Mouse (Mus musculus) forebrain, embryonic 12.5 days (tissue): ENCODE data around the gene 4921504E06Rik. TPM values are rescaled to one million over a fixed set of nuclear protein-coding genes. Genes with fewer than 3 reads are reported as not detected.

ENCODE experiments used
- ATAC-seq: fragments of 200-750 bp; cut with Nextera tagmentation; 2 replicates; pipeline ENCODE4 v1.8.0; 2017; ENCODE audit warnings: moderate TSS enrichment; ENCODE audit not compliant: low FRiP score
- H3K27ac ChIP-seq: fragments of 300-500 bp; sonication (generic); 2 replicates; pipeline ENCODE4 v1.5.1; 2016; ENCODE audit warnings: mild to moderate bottlenecking
- H3K27me3 ChIP-seq: fragments of 300-500 bp; sonication (generic); 2 replicates; pipeline ENCODE4 v1.6.1; 2016; ENCODE audit warnings: mild to moderate bottlenecking
- H3K36me3 ChIP-seq: fragments of 300-500 bp; sonication (generic); replicated peaks from 2 replicates; pipeline ENCODE4 v1.6.1; 2016; ENCODE audit warnings: mild to moderate bottlenecking
- H3K4me1 ChIP-seq: fragments of 300-500 bp; sonication (generic); 2 replicates; pipeline ENCODE4 v1.6.1; 2016
- H3K4me2 ChIP-seq: fragments of 300-500 bp; sonication (generic); 2 replicates; pipeline ENCODE4 v1.6.1; 2016; ENCODE audit warnings: mild to moderate bottlenecking, moderate library complexity
- H3K4me3 ChIP-seq: fragments of 300-500 bp; sonication (generic); replicated peaks from 2 replicates; pipeline ENCODE4 v1.5.1; 2016; ENCODE audit warnings: mild to moderate bottlenecking
- H3K9ac ChIP-seq: fragments of 300-500 bp; sonication (generic); 2 replicates; pipeline ENCODE4 v1.6.1; 2016; ENCODE audit warnings: mild to moderate bottlenecking
- H3K9me3 ChIP-seq: fragments of 300-500 bp; sonication (generic); 2 replicates; pipeline ENCODE4 v1.6.1; 2016
- WGBS: fragments of 180-500 bp; shearing (Covaris S2); methylation state at CpG from one replicate; pipeline ENCODE4 v1.1.7; 2016; 5-methylcytosine and 5-hydroxymethylcytosine counted together
- polyA plus RNA-seq: library from polyadenylated mRNA; unstranded; fragments of >200 nt; fragmentation: Nextera tagmentation; extraction: Ambion mirVana; gene quantifications from 2 replicates; pipeline ENCODE4 v1.2.1, GENCODE M21; 2016

The 4921504E06Rik gene
- polyA plus RNA-seq, result not detected in 2 replicates

- H3K27ac ChIP-seq, result peak within 1 kb of the TSS; percentile 69
- peaks cover 18% of the 10 kb centered on the region for H3K4me1 ChIP-seq
- no peaks in the 10 kb centered on the region for H3K27me3 ChIP-seq
- peak within 1 kb of the TSS; percentile 61 for H3K4me2 ChIP-seq
- under 1% methylated on average over 27 of the region's 27 CpGs for WGBS
- peak; percentile 91 for ATAC-seq
- peak within 1 kb of the TSS; percentile 17; the same call in 1 of the 2 replicates for H3K9ac ChIP-seq
- H3K36me3 ChIP-seq, result no peaks in the 10 kb centered on the region
- H3K4me3 ChIP-seq, result peak within 1 kb of the TSS; percentile 45
- no peaks in the 10 kb centered on the region for H3K9me3 ChIP-seq
Measured at GRCm38 (mm10) chr2:19553821-19554592, at the start of gene 4921504E06Rik. Gene 4921504E06Rik (minus strand): TSS chr2:19553914.

GRCm38 (mm10) chr2:19601386-19601925, 47.7 kb upstream of the 4921504E06Rik start:
- Histone ChIP-seq H3K4me3 (no peak overlapping the region), H3K9ac (no peak overlapping the region), H3K27me3 (no peaks in the 10 kb centered on the region), H3K9me3 (no peaks in the 10 kb centered on the region), H3K36me3 (no peaks in the 10 kb centered on the region), H3K4me1 (no peaks in the 10 kb centered on the region), H3K27ac (no peak overlapping the region), H3K4me2 (no peak overlapping the region)
- WGBS, result 87% methylated on average over 3 of the region's 3 CpGs
- ATAC-seq, result no peak

- no peak overlapping the region for H3K4me3 ChIP-seq
- ATAC-seq, result no peak
- H3K9me3 ChIP-seq, result no peaks in the 10 kb centered on the region
- H3K4me2 ChIP-seq, result no peak overlapping the region
- no peak overlapping the region for H3K27ac ChIP-seq
- H3K4me1 ChIP-seq, result no peaks in the 10 kb centered on the region
- WGBS, result 86% methylated on average over 5 of the region's 5 CpGs
- no peaks in the 10 kb centered on the region for H3K36me3 ChIP-seq
- H3K27me3 ChIP-seq, result no peaks in the 10 kb centered on the region
- H3K9ac ChIP-seq, result no peak overlapping the region
Measured at GRCm38 (mm10) chr2:19600860-19601259, 47.1 kb upstream of the 4921504E06Rik start.

GRCm38 (mm10) chr2:19599801-19600200, 46.1 kb upstream of the 4921504E06Rik start:
- ATAC-seq, result no peak
- Histone ChIP-seq H3K9me3 (no peaks in the 10 kb centered on the region), H3K27ac (no peak overlapping the region), H3K4me2 (no peak overlapping the region), H3K36me3 (no peaks in the 10 kb centered on the region), H3K4me1 (no peaks in the 10 kb centered on the region), H3K27me3 (no peaks in the 10 kb centered on the region), H3K4me3 (no peak overlapping the region), H3K9ac (no peak overlapping the region)
- 85% methylated on average over 5 of the region's 5 CpGs for WGBS

GRCm38 (mm10) chr2:19596988-19597387, 43.3 kb upstream of the 4921504E06Rik start:
- Histone ChIP-seq H3K4me1 (no peaks in the 10 kb centered on the region), H3K4me2 (no peak overlapping the region), H3K9me3 (no peaks in the 10 kb centered on the region), H3K27me3 (no peaks in the 10 kb centered on the region), H3K9ac (no peak overlapping the region), H3K27ac (no peak overlapping the region), H3K4me3 (no peak overlapping the region), H3K36me3 (no peaks in the 10 kb centered on the region)
- no peak for ATAC-seq

DNA sequence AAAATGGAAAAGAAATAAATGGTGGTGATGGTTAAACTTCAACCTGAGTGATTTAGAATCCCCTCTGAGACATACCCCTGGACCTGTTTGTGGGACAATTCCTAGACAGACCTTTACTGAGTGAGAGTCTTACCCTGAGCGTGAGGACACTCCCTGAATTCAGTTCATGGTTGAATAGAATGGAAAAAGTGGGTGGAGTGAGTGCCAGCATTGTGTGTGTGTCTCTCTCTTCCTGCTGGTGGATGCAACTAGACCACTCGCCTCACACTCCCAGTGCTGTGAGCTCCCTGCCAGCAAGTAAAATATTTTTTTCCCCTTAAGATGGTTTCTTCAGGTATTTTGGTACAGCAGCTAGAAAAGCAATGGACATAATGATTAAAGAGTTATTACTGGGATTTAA, 42.7 kb upstream of the 4921504E06Rik start:
- H3K9me3 ChIP-seq, result no peaks in the 10 kb centered on the region
- no peaks in the 10 kb centered on the region for H3K27me3 ChIP-seq
- no peak overlapping the region for H3K4me2 ChIP-seq
- H3K9ac ChIP-seq, result no peak overlapping the region
- ATAC-seq, result no peak
- H3K4me1 ChIP-seq, result no peaks in the 10 kb centered on the region
- H3K4me3 ChIP-seq, result no peak overlapping the region
- H3K27ac ChIP-seq, result no peak overlapping the region
- no peaks in the 10 kb centered on the region for H3K36me3 ChIP-seq
- WGBS, result 63% methylated on average over 2 of the region's 2 CpGs

GRCm38 (mm10) chr2:19594856-19595255, 41.1 kb upstream of the 4921504E06Rik start:
- no peaks in the 10 kb centered on the region for H3K4me1 ChIP-seq
- H3K27me3 ChIP-seq, result no peaks in the 10 kb centered on the region
- H3K36me3 ChIP-seq, result no peaks in the 10 kb centered on the region
- no peaks in the 10 kb centered on the region for H3K9me3 ChIP-seq
- WGBS, result 83% methylated on average over 7 of the region's 7 CpGs
- H3K27ac ChIP-seq, result no peak overlapping the region
- no peak overlapping the region for H3K4me2 ChIP-seq
- no peak overlapping the region for H3K4me3 ChIP-seq
- ATAC-seq, result no peak
- H3K9ac ChIP-seq, result no peak overlapping the region

- H3K27ac ChIP-seq, result no peak overlapping the region
- 70% methylated on average over 3 of the region's 3 CpGs for WGBS
- no peaks in the 10 kb centered on the region for H3K9me3 ChIP-seq
- no peaks in the 10 kb centered on the region for H3K36me3 ChIP-seq
- no peaks in the 10 kb centered on the region for H3K27me3 ChIP-seq
- no peak for ATAC-seq
- peaks cover 3% of the 10 kb centered on the region; the same call in 1 of the 2 replicates for H3K4me1 ChIP-seq
- no peak overlapping the region for H3K4me3 ChIP-seq
- no peak overlapping the region for H3K4me2 ChIP-seq
- H3K9ac ChIP-seq, result no peak overlapping the region
Measured at GRCm38 (mm10) chr2:19579846-19580245, 26.1 kb upstream of the 4921504E06Rik start.

- no peak for ATAC-seq
- no peak overlapping the region for H3K9ac ChIP-seq
Measured at GRCm38 (mm10) chr2:19579180-19579579, 25.5 kb upstream of the 4921504E06Rik start.

DNA sequence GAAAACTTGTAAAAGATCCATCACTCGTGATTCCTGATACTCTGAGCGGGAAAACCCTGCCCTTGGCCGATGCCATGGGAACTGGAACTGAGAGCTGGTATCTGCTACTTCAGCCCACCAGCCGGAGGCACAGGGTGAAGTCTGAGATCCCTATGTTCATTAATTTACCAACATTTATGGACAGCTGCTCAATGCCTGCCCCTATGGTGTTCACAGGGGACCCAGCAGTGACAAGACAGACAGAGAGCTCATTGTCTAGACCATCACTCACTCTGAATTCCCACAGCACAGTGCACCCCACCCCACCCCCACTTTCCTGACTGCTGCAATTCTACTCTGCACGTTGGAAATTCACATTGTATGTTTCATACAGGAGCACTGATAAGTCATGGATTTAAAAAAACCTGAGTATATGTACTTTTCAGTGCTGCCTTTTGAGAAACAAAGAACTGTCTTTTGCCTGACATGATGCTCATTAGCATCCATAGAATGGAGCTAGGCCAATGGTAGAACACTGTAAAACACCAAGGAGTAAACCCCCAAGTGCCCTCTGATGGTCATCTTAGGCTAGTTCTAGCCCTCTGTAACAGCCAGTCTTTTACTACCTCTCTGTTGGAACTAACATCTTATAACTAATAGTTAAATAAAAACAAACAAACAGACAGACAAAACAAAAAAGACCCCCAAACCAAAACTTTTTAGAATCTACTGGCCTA, 8.6 kb upstream of the 4921504E06Rik start:
- peak; percentile 63 for ATAC-seq
- Histone ChIP-seq H3K27ac (no peak overlapping the region), H3K36me3 (no peaks in the 10 kb centered on the region), H3K27me3 (no peaks in the 10 kb centered on the region), H3K4me2 (no peak overlapping the region), H3K4me1 (peaks cover 4% of the 10 kb centered on the region), H3K9me3 (no peaks in the 10 kb centered on the region), H3K4me3 (no peak overlapping the region), H3K9ac (no peak overlapping the region)
- 63% methylated on average over 5 of the region's 5 CpGs for WGBS

More at GRCm38 (mm10) chr2:19579180-19579579, 25.5 kb upstream of the 4921504E06Rik start:
- H3K4me2 ChIP-seq, result no peak overlapping the region
- H3K27ac ChIP-seq, result no peak overlapping the region
- WGBS, result 53% methylated on average over 6 of the region's 6 CpGs
- peaks cover 3% of the 10 kb centered on the region; the same call in 1 of the 2 replicates for H3K4me1 ChIP-seq
- no peaks in the 10 kb centered on the region for H3K27me3 ChIP-seq
- H3K4me3 ChIP-seq, result no peak overlapping the region
- H3K9me3 ChIP-seq, result no peaks in the 10 kb centered on the region
- H3K36me3 ChIP-seq, result no peaks in the 10 kb centered on the region

DNA sequence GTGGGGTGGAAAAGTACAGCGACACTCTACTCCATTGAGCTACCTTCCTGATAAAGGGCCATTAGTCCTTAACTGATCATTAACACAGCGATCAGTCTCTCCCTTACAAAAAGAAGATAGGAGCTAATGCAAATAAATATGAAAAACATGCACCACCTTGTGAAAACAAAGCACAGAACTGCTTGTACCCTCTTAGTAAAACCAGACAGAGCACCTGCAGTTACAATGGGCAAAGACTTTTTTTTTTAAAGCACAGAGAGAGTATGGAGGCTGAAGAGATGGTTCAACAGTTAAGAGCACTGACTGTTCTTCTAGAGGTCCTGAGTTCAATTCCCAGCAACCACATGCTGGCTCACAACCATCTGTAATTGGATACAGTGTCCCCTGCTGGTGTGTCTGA, 6.9 kb upstream of the 4921504E06Rik start:
- no peaks in the 10 kb centered on the region for H3K27me3 ChIP-seq
- no peak overlapping the region for H3K4me3 ChIP-seq
- H3K9ac ChIP-seq, result no peak overlapping the region
- H3K27ac ChIP-seq, result no peak overlapping the region
- no peak overlapping the region for H3K4me2 ChIP-seq
- 56% methylated on average over 2 of the region's 2 CpGs for WGBS
- no peak for ATAC-seq
- H3K9me3 ChIP-seq, result no peaks in the 10 kb centered on the region
- H3K36me3 ChIP-seq, result no peaks in the 10 kb centered on the region
- H3K4me1 ChIP-seq, result peaks cover 4% of the 10 kb centered on the region

DNA sequence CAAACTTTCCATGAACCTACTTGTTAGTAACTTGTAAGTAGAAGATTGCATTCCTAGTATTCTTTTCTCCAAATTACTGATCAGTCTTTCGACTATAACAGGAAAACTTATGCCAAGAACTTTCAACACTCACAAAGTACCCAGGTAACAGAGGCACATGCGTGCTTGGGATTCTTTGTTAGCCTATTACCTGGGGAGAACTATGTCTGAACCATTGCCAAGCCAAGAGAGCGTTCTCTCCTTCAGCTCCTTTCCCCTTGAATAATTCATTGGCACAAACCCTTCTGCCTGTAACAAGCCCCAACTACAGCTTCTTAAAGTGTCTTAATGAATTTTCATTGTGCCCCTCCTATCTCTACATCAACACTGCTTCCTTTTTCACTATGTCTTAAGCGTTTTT, 6.4 kb upstream of the 4921504E06Rik start:
- Histone ChIP-seq H3K36me3 (no peaks in the 10 kb centered on the region), H3K9me3 (no peaks in the 10 kb centered on the region), H3K27me3 (no peaks in the 10 kb centered on the region), H3K9ac (no peak overlapping the region), H3K4me1 (peaks cover 4% of the 10 kb centered on the region), H3K4me3 (no peak overlapping the region), H3K27ac (no peak overlapping the region), H3K4me2 (no peak overlapping the region)
- no peak for ATAC-seq
- WGBS, result 62% methylated on average over 4 of the region's 4 CpGs
